Mouse (Mus musculus): Measurements from ENCODE around the gene Mia.

GRCm38 (mm10) chr7:27212626-27213025 lies 31.7 kb upstream of the Mia start:
- TF ChIP-seq CTCF (IDR thresholded peaks at IDR 0.05; ENCODE audit: low read depth, low read length) (no peak), POLR2A (IDR thresholded peaks at IDR 0.05; ENCODE audit: borderline replicate concordance, low read depth, low read length) (no peak)
